Mouse (Mus musculus): ENCODE measurements around the gene Eps8l2. TPM values are rescaled to one million over a fixed set of nuclear protein-coding genes. Genes with fewer than 3 reads are reported as not detected.

The Eps8l2 gene
- total RNA-seq, 2 experiments from 2014 or later = 2.7 to 3.0 TPM

DNA sequence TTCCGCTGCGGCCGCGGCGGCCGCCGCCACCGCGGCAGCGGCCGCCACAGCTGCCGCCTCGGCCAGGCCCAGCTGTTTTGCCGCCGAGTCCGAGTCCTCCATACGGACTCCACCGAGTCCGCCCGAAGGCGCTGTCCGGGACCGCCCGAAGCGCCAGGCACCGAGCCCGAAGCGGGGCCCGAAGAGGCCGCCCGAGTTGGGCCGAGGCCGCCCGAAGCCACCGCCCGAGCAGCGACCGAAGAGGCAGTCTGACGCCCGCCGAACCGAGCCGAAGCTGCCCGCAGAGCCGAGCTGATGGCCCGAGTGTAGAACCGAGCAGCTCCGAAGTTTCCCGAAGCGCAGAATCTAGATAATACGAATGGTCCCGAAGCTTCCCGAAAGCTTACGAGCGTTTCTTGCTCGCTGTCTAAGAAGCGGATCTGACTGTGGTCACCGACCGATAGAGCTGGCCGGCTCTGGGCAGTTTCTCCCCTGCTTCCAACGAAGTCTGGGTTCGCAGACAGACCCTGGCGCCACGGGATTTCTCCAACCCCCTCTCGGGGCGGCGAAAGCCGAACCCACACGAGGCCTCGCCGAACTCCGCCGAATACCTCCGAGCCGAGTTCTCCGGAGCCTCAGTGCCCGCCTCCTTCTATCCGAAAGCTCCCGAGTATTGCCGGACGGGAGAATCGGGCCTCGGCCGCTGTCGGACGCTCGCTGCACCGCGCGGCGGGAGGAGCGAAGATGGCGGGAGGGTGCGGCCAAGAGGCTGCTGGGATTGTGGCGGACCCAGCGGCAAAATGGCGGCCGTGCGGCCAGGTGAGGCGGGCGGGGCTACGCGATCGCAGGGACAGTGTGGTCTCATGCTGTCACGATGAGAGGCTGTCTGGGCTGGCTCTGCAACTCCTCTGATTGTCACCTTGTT, 11.0 kb upstream of the Eps8l2 start, which contains the start of the genes Deaf1 and Tmem80:
TSS of gene Deaf1 (minus strand) at position 222 of the 904 bp plus-strand sequence.
TSS of gene Tmem80 (plus strand) at position 271 of the 904 bp plus-strand sequence.
- intact Hi-C loops (cut with DNase I) = no loop called here
- DNase-seq = peak; percentile 99

DNA sequence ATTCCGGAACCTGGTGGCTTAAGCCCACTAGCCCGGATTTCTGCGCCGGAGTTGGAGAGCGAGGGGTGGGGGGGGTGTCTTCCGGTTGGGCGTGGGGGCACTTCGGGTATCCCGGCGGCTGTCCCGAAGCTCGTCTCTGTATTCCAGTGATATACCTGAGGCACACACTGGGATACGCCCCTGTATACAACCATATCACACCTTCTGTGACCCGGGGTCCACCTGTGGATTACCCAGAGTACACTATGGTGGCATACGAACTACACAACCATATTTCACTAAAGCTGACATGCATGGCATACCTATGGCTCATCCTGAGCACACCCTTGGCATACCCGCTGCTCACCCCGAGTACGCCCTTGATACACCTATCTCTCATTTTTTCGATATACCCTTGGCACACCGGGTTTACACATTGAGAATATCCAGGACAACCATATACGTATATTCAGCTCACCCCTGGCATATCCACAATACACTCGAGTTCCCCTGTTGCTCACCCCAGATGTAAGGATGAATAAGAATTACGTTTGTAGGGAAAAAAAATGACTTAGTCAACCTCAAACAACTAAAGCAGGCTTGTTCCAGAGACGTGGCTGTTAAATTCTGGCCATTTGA, 10.2 kb upstream of the Eps8l2 start:
- no peak for DNase-seq
- intact Hi-C loops (cut with DNase I) = no loop called here

- no peak for DNase-seq
- intact Hi-C loops (cut with DNase I) = no loop called here
Observed at GRCm38 (mm10) chr7:141330706-141331105, 8.0 kb upstream of the Eps8l2 start.

GRCm38 (mm10) chr7:141331990-141332389, 6.7 kb upstream of the Eps8l2 start:
- intact Hi-C loops (cut with DNase I) = no loop called here
- DNase-seq = no peak

GRCm38 (mm10) chr7:141335044-141335579, 3.6 kb upstream of the Eps8l2 start:
- no peak for DNase-seq
- intact Hi-C loops (cut with DNase I) = no loop called here

DNA sequence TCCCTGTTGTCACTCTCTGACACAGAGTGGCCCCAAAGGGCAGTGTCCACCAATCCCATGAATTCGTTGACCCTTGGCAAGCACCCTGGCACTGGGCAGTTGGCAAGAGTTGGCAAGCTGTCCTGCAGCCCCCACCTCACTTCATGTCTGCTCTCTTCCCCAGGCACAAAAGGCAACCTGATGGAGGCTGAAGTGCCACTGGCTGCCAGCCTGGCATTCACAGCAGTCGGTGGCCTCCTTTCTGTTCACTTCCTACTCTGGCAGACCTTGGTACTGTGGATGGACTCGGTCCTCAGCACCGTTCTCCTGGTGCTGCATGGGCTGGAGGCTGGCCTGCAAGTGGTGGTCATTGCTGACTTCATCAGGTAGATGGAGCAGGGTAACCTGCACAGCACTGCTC, 3.0 kb upstream of the Eps8l2 start:
- no peak for DNase-seq
- intact Hi-C loops (cut with DNase I) = no loop called here

- intact Hi-C loops (cut with DNase I) = no loop called here
- no peak for DNase-seq
Observed at GRCm38 (mm10) chr7:141336296-141336695, 2.4 kb upstream of the Eps8l2 start.

DNA sequence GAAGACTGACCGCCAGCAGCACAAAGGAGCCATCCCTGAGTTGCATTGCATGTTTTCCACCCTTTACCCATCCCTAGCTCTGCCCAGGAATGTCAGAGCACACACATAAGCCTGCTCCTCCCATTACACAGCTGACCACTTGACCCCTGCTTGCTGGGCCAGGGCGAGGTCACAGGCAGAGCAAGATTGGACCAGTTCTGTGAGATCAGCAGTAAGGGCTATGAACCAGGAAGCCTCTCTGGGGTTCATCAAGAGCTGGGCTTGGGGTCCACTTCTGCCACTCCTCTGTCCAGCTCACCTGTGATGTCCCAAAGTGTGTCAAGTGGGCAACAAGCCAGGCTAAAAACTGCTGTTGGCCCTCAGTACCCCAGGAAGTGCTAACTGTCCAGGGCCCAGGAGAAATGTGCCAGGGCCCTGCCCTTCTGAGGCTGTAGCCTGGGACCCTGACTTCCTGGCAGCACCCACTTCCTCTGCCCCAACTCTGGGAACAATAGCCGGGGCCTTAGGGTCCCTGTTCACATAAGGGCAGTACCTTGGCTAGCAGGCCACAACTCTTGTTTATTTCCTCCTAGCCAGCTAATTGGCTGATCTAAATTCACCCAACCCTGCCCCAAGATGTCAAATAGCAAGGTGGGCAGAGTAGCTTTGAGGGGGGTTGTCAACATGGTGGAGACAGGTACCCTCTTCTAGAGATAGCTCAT, 814 bp upstream of the Eps8l2 start:
- no peak for DNase-seq
- intact Hi-C loops (cut with DNase I) = no loop called here

- no peak for DNase-seq
- intact Hi-C loops (cut with DNase I) = no loop called here
Observed at GRCm38 (mm10) chr7:141339215-141339920, 688 bp downstream of the Eps8l2 start.

DNA sequence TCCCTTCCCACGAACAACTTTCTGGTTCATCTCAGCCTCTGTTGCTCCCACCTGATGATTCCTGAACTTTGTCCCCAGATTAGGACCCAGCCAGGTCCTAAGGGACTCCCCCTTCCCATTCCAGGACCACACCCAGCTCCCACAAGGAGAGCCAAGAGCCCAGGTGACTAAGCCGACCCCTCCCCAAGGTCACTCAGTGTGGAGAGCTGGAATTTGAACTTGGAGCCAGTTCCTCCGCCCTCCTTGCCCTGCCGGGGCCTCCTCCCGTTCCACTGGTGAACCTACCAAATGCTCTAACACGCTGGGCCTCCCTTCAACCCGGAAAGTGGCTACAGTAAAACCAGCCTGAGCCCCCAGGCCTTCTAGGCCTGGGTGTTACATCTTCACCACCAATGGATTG, 1.3 kb downstream of the Eps8l2 start:
- no peak for DNase-seq
- intact Hi-C loops (cut with DNase I) = no loop called here

- no peak for DNase-seq
Observed at GRCm38 (mm10) chr7:141340476-141340875, 1.8 kb downstream of the Eps8l2 start.

DNA sequence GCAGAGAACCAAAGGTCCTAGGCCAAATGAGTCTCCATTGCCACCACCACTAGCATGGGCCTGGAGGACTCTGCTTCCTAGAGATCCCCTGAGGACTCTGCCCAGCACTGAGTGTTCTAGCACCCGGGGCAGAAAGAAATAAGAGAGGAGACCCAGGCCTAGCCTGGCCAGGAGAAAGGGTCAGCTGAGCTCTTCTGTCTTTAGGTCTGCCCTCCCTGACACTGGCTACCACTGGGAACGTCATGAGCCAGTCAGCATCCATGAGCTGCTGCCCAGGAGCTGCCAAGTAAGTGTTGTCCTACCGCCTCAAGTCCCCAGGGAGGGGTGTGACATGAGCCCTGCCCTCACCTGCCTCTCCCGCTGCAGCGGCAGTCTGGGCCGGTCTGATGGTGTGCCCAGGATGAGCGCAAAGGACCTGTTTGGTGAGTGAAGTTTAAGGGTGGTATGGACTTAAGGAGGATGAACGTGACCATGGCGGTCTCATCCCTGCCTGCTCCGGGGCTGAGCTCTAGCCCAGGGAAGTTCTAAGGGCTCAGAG, 3.1 kb downstream of the Eps8l2 start:
- no peak for DNase-seq
- intact Hi-C loops (cut with DNase I) = no loop called here

More at GRCm38 (mm10) chr7:141340476-141340875, 1.8 kb downstream of the Eps8l2 start:
- intact Hi-C loops (cut with DNase I) = no loop called here

- DNase-seq = no peak
- intact Hi-C loops (cut with DNase I) = no loop called here
Observed at GRCm38 (mm10) chr7:141343230-141343629, 4.5 kb downstream of the Eps8l2 start.

GRCm38 (mm10) chr7:141343696-141344095, 5.0 kb downstream of the Eps8l2 start:
- intact Hi-C loops (cut with DNase I) = no loop called here
- DNase-seq = no peak

GRCm38 (mm10) chr7:141344787-141345186, 6.1 kb downstream of the Eps8l2 start:
- intact Hi-C loops (cut with DNase I) = no loop called here
- DNase-seq = no peak

GRCm38 (mm10) chr7:141351061-141351460, 12.4 kb downstream of the Eps8l2 start:
- intact Hi-C loops (cut with DNase I) = no loop called here
- no peak for DNase-seq

DNA sequence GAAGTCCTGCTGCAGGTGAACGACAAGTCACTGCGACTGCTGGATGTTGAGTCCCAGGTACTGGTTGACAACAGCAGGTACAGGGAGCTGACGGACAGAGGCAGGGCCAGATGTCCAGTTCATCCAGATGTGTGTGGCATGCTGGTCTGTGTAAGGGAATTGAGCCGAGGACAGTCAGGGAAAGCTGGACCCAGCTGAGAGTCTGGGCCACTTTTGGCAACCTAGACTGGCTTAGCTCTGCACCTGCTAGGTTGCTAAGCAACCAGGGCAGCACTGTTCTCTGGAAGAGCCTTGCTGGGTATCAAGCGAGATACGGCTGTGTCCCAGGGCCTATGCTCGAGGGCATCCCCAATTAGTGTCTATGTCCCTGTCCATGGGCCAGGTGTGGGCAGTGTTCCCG, 16.4 kb downstream of the Eps8l2 start:
- intact Hi-C loops (cut with DNase I) = no loop called here
- no peak for DNase-seq

DNA sequence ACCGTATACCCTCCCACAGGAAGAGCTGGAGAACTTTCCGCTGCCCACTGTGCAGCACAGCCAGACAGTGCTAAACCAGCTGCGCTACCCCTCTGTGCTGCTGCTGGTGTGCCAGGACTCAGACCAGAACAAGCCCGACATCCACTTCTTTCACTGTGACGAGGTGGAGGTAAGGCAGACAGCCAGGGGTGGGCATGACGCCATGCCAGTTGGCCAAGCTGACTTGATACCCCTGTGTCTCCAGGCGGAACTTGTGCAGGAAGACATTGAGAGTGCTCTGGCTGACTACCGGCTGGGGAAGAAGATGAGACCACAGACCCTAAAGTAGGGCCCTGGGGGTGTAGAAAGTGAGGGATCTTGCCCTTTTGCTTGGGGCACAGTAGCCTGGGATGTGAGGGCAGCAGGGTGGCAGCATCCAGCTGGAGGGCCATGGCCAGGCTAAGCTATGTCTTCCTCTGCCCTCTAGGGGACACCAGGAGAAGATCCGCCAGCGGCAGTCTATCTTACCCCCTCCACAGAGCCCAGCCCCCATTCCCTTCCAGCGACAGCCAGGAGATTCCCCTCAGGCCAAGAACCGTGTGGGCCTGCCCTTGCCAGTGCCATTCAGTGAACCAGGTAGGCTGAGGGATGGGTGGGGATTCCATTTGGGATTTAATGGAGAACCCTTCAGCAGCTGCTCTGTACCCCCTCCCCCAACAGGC, 17.1 kb downstream of the Eps8l2 start:
- intact Hi-C loops (cut with DNase I) = no loop called here
- no peak for DNase-seq

GRCm38 (mm10) chr7:141356971-141357370, 18.3 kb downstream of the Eps8l2 start:
- DNase-seq = no peak
- intact Hi-C loops (cut with DNase I) = no loop called here

All from heart, postnatal 14 days (tissue).